Mouse (Mus musculus) right cerebral cortex, adult 18-20 months (tissue): ENCODE results near the gene Grip1.

Experiments
- DNase-seq: peaks from one replicate; pipeline ENCODE4 v3.0.0; 2022; ENCODE audit warnings: mixed read lengths

The Grip1 gene

DNA sequence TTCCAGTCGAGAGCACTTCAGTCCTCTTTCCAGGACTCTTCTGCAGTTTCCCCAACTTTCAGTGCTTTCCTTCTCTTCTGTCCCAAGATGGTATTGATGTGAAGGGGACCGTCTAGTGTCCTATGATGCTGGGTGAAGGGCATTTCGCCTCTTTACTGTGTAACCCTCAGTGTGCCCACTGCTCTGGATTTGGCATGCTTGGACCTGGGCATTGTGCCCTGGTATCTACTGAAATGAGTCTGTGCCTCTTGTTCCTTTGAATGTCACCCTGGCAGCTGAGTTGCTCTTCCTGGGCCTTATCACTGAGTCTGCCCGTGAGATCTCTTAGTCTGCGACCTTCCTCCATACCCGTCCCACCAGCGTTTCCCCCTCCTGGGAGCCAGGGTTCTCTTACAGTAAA is 9.7 kb downstream of the Grip1 start:
- DNase-seq: no peak

DNA sequence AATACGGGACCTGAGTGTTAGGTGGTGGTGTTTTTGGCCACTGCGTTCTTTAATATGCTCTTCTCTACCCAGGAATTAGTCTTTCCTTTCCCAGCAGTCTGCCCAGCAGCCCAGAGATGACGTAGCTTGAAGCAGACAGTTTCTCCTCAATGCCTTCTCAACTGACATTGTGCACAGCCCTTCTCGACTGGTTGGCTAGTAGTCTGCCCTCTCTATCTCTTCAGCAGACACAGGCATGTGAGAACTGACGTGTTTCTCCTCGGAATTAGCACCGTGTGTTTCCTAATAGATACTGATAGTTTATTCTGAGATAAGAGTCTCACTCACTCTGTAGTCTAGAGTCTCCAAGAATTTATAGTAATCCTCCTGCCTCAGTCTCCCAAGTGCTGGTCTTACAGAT is 10.2 kb downstream of the Grip1 start:
- DNase-seq: no peak

DNA sequence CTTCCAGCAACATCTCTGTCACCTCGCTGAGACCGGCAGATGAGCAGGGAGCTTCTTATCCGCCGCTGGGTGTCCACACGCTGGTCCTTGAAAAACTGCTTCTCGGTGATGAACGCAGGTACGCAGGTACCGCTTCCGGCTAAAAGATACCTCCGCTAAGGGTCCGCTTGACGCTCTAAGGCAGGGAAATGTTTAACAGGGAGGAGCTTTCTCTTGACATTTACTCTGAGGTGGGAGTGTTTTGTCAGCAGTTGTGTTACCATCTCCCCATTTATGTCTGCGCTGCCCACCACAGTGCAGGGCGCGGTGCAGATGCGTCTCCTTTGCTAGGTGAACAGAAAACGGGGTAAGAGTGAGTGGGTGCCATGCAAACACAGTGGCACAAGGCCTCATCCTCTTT is 14.3 kb downstream of the Grip1 start:
- no peak for DNase-seq

DNA sequence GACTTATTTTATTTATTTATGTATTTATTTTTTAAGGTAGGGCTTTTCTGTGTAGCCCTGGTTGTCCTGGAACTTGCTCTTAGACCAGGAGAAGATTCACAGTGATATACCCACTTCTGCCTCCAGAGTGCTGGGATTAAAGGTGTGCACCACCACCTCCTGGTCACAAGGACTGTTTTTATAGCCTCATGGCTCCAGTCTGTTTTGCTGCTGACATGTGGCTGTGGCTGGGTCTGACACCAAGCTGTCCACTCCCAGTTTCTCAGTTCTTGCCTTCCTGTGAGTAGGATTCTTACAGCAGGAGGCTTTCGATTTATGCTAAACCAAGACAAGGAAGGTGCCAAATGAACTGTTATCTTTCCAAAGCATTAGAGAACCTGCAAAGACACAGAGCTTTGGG is 16.5 kb downstream of the Grip1 start:
- DNase-seq: no peak

DNA sequence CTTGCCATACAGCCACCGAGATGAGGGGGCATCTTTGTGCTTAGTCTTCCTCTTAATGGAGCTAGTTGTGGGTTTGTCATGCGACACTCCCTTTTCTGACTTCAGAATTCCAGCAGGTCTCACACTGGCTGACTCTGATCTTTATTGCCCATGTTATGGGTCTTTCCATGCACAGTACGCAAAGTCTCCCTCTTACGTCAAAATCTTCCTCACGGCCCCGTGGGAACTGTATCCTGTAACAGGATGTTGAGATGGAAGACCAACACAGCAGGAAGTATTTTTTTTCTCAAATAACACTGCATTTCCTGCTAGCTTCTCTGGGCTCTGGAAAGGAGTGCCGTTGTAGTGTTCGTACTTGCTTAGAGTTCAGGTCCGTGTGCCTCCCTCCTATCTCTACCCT is 21.5 kb downstream of the Grip1 start:
- DNase-seq: no peak

DNA sequence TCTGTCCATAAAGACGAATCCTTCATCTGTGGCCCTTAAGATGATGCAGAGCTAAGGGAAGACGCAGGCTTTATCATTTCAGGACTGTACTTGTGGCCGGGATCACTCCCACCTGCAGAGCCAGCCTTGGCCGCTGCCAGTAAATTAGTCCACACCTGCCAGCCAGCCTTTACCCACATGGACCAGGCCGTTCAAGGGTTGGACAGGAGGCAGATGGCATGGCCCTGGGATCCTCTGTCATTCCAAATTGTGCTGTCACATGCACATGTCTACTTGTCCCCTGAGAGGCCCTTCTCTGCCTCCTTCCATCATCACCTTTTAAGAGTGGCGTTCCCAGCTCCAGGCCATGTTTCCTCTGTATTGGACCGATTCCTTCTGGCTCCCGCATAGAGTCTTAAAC is 24.0 kb downstream of the Grip1 start:
- DNase-seq: no peak

DNA sequence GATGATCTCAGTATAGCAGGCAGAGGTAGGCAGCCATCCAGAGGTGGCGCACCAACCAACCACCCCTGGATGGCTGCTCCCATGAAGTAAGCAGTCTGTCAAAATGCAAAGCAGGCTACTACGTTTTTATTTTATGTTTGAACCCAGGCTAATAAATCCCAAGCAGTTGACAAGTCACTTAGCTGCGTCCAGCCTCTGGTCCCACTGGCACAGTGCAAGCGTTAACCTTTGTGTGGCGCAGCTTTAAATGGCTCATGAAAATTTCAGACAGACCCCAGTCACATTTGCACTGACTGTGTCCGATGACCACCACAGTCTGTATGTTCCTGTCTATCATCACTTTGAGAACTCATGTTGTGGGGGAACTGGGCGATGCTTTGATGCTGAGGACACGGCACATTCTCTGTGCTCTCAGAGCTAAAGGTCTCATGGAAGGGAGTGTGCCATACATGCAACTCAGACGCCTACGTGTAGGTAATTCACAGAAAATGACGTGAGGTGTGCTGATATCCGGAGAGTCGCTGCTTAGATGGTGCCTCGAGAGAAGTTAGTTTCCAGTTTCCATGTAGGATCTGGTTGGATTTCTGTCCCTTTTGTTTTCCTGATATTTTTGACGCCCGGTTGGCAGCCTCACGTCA is 29.6 kb downstream of the Grip1 start:
- no peak for DNase-seq

DNA sequence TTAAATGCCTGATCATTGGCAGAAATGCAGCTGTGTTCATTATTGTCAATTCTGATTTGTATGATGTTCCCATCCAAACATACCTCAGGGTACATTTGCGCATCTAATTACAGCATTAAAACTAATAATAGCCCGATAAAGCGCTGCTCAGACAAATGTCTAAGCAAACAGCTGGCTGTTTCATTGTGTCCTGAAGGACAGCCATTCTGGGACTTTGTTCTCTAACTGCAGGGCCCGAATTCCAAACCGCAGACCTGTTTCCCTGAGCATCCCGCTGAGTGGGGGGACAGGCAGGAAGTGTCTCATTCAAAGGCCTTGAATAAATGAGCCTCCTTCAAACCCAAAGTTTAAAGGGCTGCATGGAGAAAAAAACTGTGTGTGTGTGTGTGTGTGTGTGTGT is 30.1 kb downstream of the Grip1 start:
- DNase-seq: no peak

DNA sequence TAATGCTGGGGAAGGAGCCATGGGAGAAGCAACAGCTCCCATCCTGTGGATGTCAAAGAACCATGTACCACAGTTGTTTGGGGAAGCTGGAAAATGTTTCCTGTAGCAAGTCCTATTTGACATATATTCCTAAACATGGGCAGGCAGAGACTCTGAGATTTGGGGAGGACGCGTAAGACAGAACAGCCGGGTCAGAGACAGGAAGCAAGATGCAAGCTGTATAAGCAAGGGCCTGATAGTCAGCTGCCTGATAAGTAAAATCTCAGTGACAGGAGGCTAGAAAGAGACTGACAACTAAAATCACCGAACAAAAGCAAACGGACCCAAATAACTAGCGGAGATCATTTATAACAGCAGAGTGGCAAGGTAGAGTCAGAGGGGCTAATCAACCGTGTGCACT is 33.3 kb downstream of the Grip1 start:
- DNase-seq: no peak

DNA sequence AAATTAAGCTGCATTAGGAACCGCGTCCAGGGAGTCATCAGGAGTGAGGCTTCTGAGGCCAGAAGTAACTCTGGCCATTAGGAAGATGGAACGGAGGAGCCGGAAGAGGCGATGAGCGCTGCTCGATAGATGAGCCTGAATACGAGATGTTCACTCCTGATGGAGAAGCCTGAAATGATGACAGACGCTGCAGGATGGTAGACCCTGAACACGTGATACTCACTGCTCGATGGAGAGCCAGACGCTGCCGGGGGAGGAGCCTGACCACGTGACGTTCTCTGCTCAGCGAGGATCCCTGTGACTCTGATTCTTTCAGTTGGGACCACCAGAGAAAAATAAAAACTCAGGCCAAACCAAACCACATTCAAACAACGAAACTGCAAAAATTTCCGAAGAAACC is 37.2 kb downstream of the Grip1 start:
- no peak for DNase-seq

DNA sequence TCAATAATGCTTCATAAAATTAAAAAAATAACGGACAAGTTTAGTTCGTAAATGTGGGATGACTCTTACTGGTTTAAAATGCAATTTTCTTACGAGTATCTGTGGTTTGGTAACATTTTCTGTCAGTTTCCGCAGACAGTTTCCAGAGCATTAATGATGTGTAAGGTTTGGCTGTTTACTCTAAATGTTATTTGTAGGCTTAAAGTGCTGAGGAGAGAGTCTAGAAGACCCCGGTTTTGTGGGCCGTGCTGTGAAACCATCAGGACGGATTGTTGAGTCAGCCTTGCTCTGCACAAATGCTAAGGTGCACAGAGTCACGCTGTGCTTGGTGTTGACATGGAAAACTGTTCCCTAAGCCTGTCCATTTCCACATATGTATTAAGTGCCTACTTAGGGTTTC is 41.7 kb downstream of the Grip1 start:
- DNase-seq: no peak

DNA sequence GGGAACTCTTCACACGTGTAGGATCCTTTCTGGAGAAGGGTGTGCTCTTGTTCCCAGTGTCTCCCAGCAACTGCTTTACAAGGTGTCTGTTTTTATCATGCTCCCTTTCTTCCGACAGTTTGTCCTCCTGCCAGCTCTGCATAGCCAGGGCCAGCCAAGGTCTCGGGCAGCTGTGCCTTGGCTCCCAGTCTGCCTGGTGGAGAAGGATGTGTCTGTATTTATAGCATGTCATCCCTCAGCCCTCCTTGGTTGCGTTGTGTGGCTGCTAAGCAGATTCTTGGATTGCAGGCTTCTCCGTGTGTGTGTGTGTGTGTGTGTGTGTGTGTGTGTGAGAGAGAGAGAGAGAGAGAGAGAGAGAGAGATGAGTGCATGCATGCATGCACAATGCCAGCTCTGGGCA is 42.6 kb downstream of the Grip1 start:
- DNase-seq: no peak

DNA sequence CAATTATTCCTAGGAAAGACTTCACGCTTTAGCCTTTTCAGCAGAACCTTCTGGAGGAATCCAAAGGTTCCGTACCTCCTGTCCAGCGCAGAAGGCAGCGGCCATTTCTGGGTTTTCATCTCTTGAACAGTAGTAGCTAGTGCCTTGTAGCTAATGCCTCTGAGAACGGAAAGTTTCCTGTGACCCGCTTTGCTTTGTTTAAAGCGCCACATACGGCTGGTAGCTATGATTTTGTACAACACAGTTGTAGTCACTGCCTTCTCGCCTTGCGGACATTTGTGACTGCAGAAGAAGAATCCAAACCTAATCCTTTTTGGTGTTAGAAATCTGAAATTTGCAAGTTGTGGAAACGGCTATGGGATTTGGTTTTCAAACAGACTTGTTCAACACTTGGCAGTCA is 68.1 kb downstream of the Grip1 start:
- DNase-seq: no peak

DNA sequence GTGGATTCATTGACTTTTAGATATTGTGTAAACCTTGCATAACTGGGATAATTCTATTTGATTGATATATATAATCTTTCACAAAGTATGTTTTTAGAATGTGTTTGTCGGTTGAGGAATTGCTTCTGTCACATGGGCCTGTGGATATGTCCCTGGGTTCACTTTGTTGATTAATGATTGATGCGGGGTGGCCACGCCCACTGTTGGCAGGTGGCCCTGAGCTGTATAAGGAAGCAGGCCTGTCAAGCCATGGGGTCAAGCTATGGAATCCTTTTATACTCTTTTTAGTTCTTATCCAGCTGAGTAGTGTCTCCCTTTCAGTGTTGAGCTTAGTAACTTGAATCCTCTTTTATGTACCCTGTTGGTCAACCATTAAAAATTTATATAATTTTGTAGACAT is 72.1 kb downstream of the Grip1 start:
- no peak for DNase-seq

DNA sequence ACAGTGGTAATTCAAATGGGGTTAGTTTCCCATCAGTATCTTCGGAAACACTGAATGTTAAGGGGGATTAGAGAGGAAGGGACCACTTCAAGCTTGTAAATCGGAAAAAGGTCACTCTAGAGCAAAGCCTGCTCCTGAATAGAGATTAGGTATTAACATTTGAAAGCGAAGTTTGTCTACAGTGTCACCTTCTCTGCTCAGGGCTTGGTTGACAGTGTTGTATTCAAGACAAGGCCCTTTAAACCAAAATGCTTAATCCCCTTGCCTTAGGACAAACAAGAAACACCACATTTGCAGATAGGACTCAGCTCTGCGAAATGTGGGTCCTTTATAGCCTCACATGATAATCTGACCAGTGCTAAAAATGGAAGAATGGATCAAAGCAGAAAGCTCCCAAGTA is 81.2 kb downstream of the Grip1 start:
- no peak for DNase-seq

DNA sequence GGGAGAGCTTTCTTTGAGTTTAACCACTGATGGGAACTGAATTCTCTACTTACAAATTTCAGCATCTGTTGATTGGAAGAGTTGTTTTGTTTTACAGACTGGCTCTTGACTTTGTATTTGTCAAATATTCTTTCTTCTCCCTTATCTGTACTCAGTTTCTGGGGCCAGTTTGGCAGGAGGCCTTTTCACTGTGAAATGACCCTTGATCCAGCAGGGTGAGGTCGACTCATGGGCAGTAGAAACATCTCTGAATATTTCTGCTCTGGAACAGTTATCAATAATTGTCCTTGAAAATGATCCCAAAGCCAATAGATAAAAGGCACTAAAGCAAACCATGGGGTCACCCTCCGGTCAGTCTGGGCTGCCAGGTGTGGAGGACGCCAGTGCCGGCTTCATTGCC is 88.0 kb downstream of the Grip1 start:
- no peak for DNase-seq

DNA sequence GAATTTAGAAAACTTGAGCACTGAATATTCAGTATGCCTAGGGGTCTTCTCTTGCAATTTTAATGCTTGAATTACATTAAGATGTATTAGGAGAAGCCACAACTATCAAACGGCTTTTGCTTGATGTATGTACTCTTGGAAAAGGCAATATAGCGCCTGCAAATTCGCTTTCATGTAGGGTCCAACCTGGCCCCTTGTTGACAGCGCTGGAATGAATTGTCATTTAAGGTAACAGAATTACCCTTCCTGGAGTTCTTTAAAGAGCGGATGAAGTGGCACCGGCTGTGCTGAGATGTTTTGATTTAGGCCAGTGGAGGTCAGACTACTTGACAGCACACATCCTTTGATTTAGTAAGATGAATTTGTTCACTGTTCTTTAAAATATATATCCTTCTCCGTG is 90.1 kb downstream of the Grip1 start:
- no peak for DNase-seq

DNA sequence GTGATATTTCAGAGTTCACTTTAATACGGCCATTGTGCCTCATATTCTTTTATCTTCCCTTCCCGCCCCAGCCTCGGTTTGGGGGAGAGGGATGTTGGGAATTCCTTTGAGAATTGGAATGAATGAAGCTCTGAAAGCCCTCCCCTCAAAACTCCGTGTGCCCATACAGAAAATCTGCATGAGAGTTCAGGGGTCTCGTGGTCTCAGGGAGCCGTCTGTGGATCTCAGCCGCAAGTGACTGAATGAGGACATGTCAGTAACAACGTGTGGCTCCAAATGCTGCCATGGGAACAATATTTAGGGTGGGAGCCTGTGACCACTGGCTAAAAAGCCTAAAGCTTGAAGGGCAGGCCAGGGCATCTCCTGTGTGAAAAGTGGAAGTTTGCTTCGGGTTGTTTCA is 91.1 kb downstream of the Grip1 start:
- DNase-seq: no peak

DNA sequence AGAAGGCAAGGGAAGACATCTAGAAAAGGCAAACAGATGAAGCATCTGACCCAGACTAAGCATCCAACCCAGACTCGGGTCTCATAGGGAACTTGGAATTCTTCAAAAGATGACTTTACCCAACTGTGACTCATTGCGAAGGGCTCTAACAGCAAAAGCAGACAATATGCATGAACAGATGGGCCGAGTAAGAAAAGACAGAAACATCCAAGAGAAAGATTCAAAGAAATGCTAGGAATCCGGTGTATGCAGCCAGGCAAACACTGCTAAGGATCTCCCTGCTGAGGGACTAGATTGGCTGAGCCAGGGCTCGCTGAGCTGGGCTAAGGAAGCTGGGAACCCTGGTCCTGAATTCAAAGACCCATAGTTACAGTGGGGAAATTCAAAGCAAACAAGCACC is 94.2 kb downstream of the Grip1 start:
- peak; percentile 51 for DNase-seq

DNA sequence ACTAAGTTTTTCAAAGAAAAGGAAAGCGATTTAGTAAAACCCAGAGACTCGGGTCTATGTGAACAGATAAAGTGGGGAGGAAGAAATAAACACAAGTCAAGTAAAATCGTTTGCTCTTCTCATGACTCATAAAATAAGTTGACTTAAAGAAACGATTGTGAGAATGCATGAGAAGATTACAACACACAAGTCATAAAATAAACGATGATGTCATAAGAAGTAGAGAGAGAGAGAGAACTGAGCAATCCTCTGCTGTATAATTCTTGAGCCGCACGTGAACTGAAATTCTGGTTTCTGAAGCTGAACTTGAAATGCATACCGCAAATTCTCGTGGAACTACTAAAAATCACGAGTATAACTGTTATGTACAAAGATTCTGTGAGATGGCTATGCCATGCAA is 95.1 kb downstream of the Grip1 start:
- no peak for DNase-seq

DNA sequence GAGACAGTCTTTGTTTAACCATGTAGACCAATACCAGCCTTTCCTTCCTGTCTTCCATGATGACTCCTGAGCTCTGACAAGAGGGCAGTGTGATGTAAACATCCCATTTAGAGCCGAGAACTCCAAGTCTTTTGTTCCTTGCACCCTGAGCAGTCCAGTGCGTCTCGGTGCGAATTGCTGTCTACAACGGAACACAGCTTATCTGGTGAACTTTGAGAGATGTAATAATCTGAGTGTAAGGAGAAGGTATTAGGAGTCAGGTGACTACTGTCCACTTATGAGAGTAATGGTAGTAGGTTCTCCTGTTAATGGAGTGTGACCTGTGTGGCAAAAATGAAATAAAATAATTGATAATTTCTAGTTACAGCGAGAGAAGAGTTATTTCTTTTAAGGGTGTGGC is 97.0 kb downstream of the Grip1 start:
- DNase-seq: no peak

DNA sequence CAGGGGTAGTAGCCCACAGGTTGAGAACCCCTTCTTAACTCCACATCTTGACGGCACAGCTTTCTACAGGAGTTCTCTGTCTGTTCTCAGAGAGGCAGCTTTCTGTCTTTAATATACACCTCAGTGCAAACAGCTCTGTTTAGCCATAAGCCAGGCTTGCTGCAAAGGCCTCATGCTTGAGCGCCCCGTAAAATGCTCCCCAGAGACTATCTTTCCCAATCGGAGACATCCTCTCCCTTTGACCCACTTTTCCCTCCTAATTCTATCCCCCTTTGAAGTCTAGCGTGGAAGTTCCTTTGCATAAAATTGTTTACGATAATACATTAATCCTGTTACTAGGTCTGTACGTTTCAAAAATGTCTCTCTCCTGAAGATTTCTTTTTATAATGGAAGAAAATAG is 102.7 kb downstream of the Grip1 start:
- DNase-seq: no peak

DNA sequence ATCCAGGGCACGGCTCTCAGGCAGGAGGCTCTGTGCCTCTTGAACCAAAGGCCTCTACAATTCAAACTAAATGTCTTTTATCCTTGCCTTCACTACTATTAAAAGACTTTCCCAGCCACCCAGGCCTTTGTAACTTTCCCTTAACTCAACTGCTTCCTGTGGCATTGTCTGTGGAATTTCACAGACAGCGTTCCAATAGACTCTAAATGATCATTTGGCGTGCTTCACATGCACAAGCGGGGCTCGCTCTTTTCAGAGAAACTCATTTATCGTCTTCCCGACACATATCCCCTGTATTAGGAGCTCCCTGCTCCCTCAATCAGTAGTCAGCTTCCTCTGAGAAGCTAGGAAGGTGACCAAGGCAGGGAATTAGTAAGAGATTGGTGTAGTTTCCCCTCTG is 104.8 kb downstream of the Grip1 start:
- no peak for DNase-seq

DNA sequence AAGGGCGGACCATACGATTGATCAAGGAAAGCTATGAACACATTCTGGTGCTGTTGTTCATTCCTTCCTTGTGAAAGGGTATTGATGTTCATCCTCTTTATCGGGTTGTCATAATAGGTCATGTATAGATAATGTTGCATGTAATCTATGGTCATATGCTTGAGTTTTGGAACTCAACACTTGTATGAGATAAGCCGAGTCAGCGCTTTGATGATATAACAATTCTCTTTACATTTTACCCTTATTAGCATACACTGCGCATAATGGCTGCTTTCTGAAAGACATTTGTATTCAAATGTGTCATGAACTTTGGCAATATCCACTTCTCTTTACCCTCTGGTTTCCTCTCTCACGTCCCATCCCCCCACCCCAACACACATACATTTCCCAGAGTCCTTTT is 111.2 kb downstream of the Grip1 start:
- no peak for DNase-seq

DNA sequence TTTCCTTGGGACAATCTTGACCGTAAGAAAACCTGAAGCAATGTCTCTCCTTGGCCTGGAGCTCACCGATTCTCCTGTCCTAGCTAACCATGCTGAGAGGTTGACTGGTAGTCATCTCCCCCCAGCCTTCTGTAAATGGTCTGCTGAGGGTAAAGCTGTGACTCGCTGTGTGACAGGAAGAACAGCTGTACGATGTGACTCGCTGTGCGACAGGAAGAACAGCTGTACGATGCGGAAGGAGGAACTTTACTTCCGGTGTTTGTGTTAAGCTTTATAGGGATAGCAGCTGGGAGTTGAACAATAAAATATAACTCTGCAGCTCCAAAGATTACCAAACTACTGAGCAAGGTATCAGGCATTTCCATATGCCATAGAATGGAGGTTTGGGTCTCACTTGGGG is 119.5 kb downstream of the Grip1 start:
- no peak for DNase-seq

DNA sequence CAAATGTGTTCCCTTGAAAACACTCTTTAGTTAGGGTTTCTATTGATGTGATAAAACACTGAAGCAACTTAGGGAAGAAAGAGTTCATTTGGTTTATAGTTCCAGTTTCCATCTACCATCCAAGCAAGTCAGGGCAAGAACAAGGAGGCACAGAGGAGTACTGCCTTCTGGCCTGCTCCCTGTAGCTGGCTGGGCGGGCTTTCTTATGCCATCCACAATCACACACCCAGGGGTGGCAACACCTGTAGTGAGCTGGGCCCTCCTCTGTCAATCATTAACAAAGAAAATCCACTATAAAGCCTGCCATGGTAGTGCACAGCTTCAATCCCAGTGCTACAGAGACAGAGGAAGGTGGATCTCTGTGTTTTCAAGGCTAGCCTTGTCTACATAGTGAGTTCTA is 122.2 kb downstream of the Grip1 start:
- DNase-seq: no peak
